Mouse (Mus musculus) midbrain, embryonic 13.5 days (tissue): ENCODE data around the gene Ppp4r3b. TPM values are rescaled to one million over a fixed set of nuclear protein-coding genes. Genes with fewer than 3 reads are reported as not detected.

ENCODE experiments used
- ATAC-seq: fragments of 200-750 bp; cut with Nextera tagmentation; 2 replicates; pipeline ENCODE4 v1.8.0; 2017; ENCODE audit warnings: mild to moderate bottlenecking, moderate TSS enrichment, moderate library complexity
- H3K27ac ChIP-seq: fragments of 300-500 bp; sonication (generic); 2 replicates; pipeline ENCODE4 v1.5.1; 2015; ENCODE audit warnings: inconsistent platforms, mild to moderate bottlenecking, moderate library complexity
- H3K27me3 ChIP-seq: fragments of 300-500 bp; sonication (generic); 2 replicates; pipeline ENCODE4 v1.6.1; 2015; ENCODE audit warnings: mild to moderate bottlenecking, inconsistent platforms
- H3K36me3 ChIP-seq: fragments of 300-500 bp; sonication (generic); 2 replicates; pipeline ENCODE4 v1.6.1; 2015; ENCODE audit warnings: mild to moderate bottlenecking, inconsistent platforms
- H3K4me1 ChIP-seq: fragments of 300-500 bp; sonication (generic); replicated peaks from 2 replicates; pipeline ENCODE4 v1.6.1; 2015; ENCODE audit warnings: inconsistent platforms
- H3K4me2 ChIP-seq: fragments of 300-500 bp; sonication (generic); replicated peaks from 2 replicates; pipeline ENCODE4 v1.6.1; 2015; ENCODE audit warnings: moderate library complexity, mild to moderate bottlenecking, inconsistent platforms
- H3K4me3 ChIP-seq: fragments of 300-500 bp; sonication (generic); replicated peaks from 2 replicates; pipeline ENCODE4 v1.5.1; 2015; ENCODE audit warnings: mild to moderate bottlenecking, inconsistent platforms
- H3K9ac ChIP-seq: fragments of 300-500 bp; sonication (generic); replicated peaks from 2 replicates; pipeline ENCODE4 v1.6.1; 2015; ENCODE audit warnings: mild to moderate bottlenecking, inconsistent platforms
- H3K9me3 ChIP-seq: fragments of 300-500 bp; sonication (generic); 2 replicates; pipeline ENCODE4 v1.6.1; 2016; ENCODE audit warnings: mild to moderate bottlenecking, inconsistent platforms
- WGBS: fragments of 180-500 bp; shearing (Covaris S2); methylation state at CpG from one replicate; pipeline ENCODE4 v1.1.7; 2015; 5-methylcytosine and 5-hydroxymethylcytosine counted together
- polyA plus RNA-seq: library from polyadenylated mRNA; unstranded; fragments of >200 nt; fragmentation: Nextera tagmentation; extraction: Ambion mirVana; gene quantifications from 2 replicates; pipeline ENCODE4 v1.2.1, GENCODE M21; 2015

Gene Ppp4r3b
- 91.4 and 103 TPM in 2 replicates for polyA plus RNA-seq

- Histone ChIP-seq H3K4me2 (peak within 1 kb of the TSS; percentile 93), H3K27me3 (no peaks in the 10 kb centered on the region), H3K27ac (peak within 1 kb of the TSS; percentile 95), H3K4me1 (peaks cover 29% of the 10 kb centered on the region), H3K9me3 (no peaks in the 10 kb centered on the region), H3K9ac (peak within 1 kb of the TSS; percentile 95), H3K4me3 (peak within 1 kb of the TSS; percentile 81), H3K36me3 (no peaks in the 10 kb centered on the region)
- under 1% methylated on average over 50 of the region's 50 CpGs for WGBS
- ATAC-seq, result peak; percentile 99
Observed at GRCm38 (mm10) chr11:29172563-29173124, at the start of gene Ppp4r3b. TSS of gene Ppp4r3b (plus strand) at chr11:29172890.

GRCm38 (mm10) chr11:29129862-29130384 lies 42.8 kb upstream of the Ppp4r3b start:
- peaks cover 9% of the 10 kb centered on the region for H3K4me1 ChIP-seq
- H3K4me2 ChIP-seq, result peak overlapping the region; percentile 66
- peak overlapping the region; percentile 79 for H3K4me3 ChIP-seq
- no peaks in the 10 kb centered on the region for H3K9me3 ChIP-seq
- WGBS, result 69% methylated on average over 11 of the region's 11 CpGs
- H3K27ac ChIP-seq, result no peak overlapping the region
- peak; percentile 63 for ATAC-seq
- H3K36me3 ChIP-seq, result peaks cover 15% of the 10 kb centered on the region
- no peaks in the 10 kb centered on the region for H3K27me3 ChIP-seq
- peak overlapping the region; percentile 77 for H3K9ac ChIP-seq

- Histone ChIP-seq H3K4me1 (peaks cover 9% of the 10 kb centered on the region), H3K27ac (peak within 1 kb of the TSS; percentile 65; the same call in 1 of the 2 replicates), H3K9ac (peak within 1 kb of the TSS; percentile 77), H3K27me3 (no peaks in the 10 kb centered on the region), H3K4me2 (peak within 1 kb of the TSS; percentile 66), H3K36me3 (peaks cover 16% of the 10 kb centered on the region), H3K9me3 (no peaks in the 10 kb centered on the region), H3K4me3 (peak within 1 kb of the TSS; percentile 79)
- WGBS, result 3% methylated on average over 50 of the region's 50 CpGs
- peak; percentile 100 for ATAC-seq
Observed at GRCm38 (mm10) chr11:29130385-29131355, 42.0 kb upstream of the Ppp4r3b start, which contains the start of gene Pnpt1. TSS of gene Pnpt1 (plus strand) at chr11:29130744.

- Histone ChIP-seq H3K4me2 (no peak overlapping the region), H3K9ac (no peak overlapping the region), H3K9me3 (no peaks in the 10 kb centered on the region), H3K36me3 (peaks cover 27% of the 10 kb centered on the region), H3K27me3 (no peaks in the 10 kb centered on the region), H3K27ac (no peak overlapping the region), H3K4me3 (no peak overlapping the region), H3K4me1 (no peaks in the 10 kb centered on the region)
- ATAC-seq, result no peak
- WGBS, result 75% methylated on average over 1 of the region's 1 CpGs
Observed at GRCm38 (mm10) chr11:29140671-29141070, 32.0 kb upstream of the Ppp4r3b start.

GRCm38 (mm10) chr11:29148901-29149300 lies 23.8 kb upstream of the Ppp4r3b start:
- Histone ChIP-seq H3K9me3 (no peaks in the 10 kb centered on the region), H3K27me3 (no peaks in the 10 kb centered on the region), H3K4me3 (no peak overlapping the region), H3K36me3 (peaks cover 39% of the 10 kb centered on the region), H3K27ac (no peak overlapping the region), H3K9ac (no peak overlapping the region), H3K4me2 (no peak overlapping the region), H3K4me1 (no peaks in the 10 kb centered on the region)
- WGBS, result 97% methylated on average over 2 of the region's 2 CpGs
- ATAC-seq, result no peak

- no peak overlapping the region for H3K9ac ChIP-seq
- H3K27ac ChIP-seq, result no peak overlapping the region
- 99% methylated on average over 4 of the region's 4 CpGs for WGBS
- ATAC-seq, result no peak
- H3K36me3 ChIP-seq, result peaks cover 19% of the 10 kb centered on the region
- no peaks in the 10 kb centered on the region for H3K9me3 ChIP-seq
- H3K4me3 ChIP-seq, result no peak overlapping the region
- no peak overlapping the region for H3K4me2 ChIP-seq
- H3K4me1 ChIP-seq, result no peaks in the 10 kb centered on the region
- no peaks in the 10 kb centered on the region for H3K27me3 ChIP-seq
Observed at GRCm38 (mm10) chr11:29163569-29163968, 9.1 kb upstream of the Ppp4r3b start.

- H3K36me3 ChIP-seq, result no peaks in the 10 kb centered on the region
- under 1% methylated on average over 34 of the region's 34 CpGs for WGBS
- no peaks in the 10 kb centered on the region for H3K9me3 ChIP-seq
- H3K4me3 ChIP-seq, result peak overlapping the region; percentile 81
- H3K4me2 ChIP-seq, result peak overlapping the region; percentile 93
- H3K27ac ChIP-seq, result peak overlapping the region; percentile 77
- H3K4me1 ChIP-seq, result peaks cover 29% of the 10 kb centered on the region
- ATAC-seq, result peak; percentile 25
- H3K27me3 ChIP-seq, result no peaks in the 10 kb centered on the region
- H3K9ac ChIP-seq, result peak overlapping the region; percentile 76
Observed at GRCm38 (mm10) chr11:29171959-29172391, 715 bp upstream of the Ppp4r3b start.

GRCm38 (mm10) chr11:29173125-29173631 lies 488 bp downstream of the Ppp4r3b start:
- H3K27me3 ChIP-seq, result no peaks in the 10 kb centered on the region
- peak overlapping the region; percentile 81 for H3K4me3 ChIP-seq
- H3K9ac ChIP-seq, result peak overlapping the region; percentile 95
- peak; percentile 73 for ATAC-seq
- under 1% methylated on average over 38 of the region's 38 CpGs for WGBS
- H3K9me3 ChIP-seq, result no peaks in the 10 kb centered on the region
- peak overlapping the region; percentile 95 for H3K27ac ChIP-seq
- H3K36me3 ChIP-seq, result no peaks in the 10 kb centered on the region
- peak overlapping the region; percentile 83 for H3K4me2 ChIP-seq
- H3K4me1 ChIP-seq, result peaks cover 29% of the 10 kb centered on the region

GRCm38 (mm10) chr11:29173706-29174436 lies 1.2 kb downstream of the Ppp4r3b start:
- H3K4me2 ChIP-seq, result peak overlapping the region; percentile 83
- H3K27ac ChIP-seq, result peak overlapping the region; percentile 95
- 6% methylated on average over 13 of the region's 13 CpGs for WGBS
- no peak for ATAC-seq
- H3K9me3 ChIP-seq, result no peaks in the 10 kb centered on the region
- no peaks in the 10 kb centered on the region for H3K36me3 ChIP-seq
- H3K9ac ChIP-seq, result peak overlapping the region; percentile 95
- H3K4me1 ChIP-seq, result peaks cover 29% of the 10 kb centered on the region
- H3K4me3 ChIP-seq, result peak overlapping the region; percentile 81
- H3K27me3 ChIP-seq, result no peaks in the 10 kb centered on the region

- H3K27me3 ChIP-seq, result no peaks in the 10 kb centered on the region
- H3K4me1 ChIP-seq, result peaks cover 3% of the 10 kb centered on the region
- peaks cover 16% of the 10 kb centered on the region for H3K36me3 ChIP-seq
- H3K9ac ChIP-seq, result no peak overlapping the region
- ATAC-seq, result no peak
- H3K4me3 ChIP-seq, result no peak overlapping the region
- H3K9me3 ChIP-seq, result no peaks in the 10 kb centered on the region
- 91% methylated on average over 1 of the region's 1 CpGs for WGBS
- no peak overlapping the region for H3K4me2 ChIP-seq
- no peak overlapping the region for H3K27ac ChIP-seq
Observed at GRCm38 (mm10) chr11:29179319-29179718, 6.6 kb downstream of the Ppp4r3b start.

- Histone ChIP-seq H3K9me3 (no peaks in the 10 kb centered on the region), H3K4me2 (no peak overlapping the region), H3K27ac (no peak overlapping the region), H3K4me1 (no peaks in the 10 kb centered on the region), H3K9ac (no peak overlapping the region), H3K36me3 (peaks cover 24% of the 10 kb centered on the region), H3K4me3 (no peak overlapping the region), H3K27me3 (no peaks in the 10 kb centered on the region)
- WGBS, result 78% methylated on average over 3 of the region's 3 CpGs
- ATAC-seq, result no peak
Observed at GRCm38 (mm10) chr11:29180657-29181056, 8.0 kb downstream of the Ppp4r3b start.
